Mouse (Mus musculus) liver, adult 2 months (tissue): ENCODE data around the gene Prcd. TPM values are rescaled to one million over a fixed set of nuclear protein-coding genes. Genes with fewer than 3 reads are reported as not detected.

ENCODE experiments used
- DNase-seq: peaks from one replicate; pipeline ENCODE4 v3.0.0-alpha.2; 2011; ENCODE audit warnings: low read depth, low spot score; ENCODE audit errors: extremely low read depth
- H3K27ac ChIP-seq: fragments of 200-500 bp; replicated peaks from 2 replicates; pipeline ENCODE4 v1.5.1; 2012; ENCODE audit warnings: low read depth, mild to moderate bottlenecking, control low read depth, inconsistent platforms, low read length; ENCODE audit not compliant: insufficient read depth
- H3K27me3 ChIP-seq: fragments of 200-500 bp; 2 replicates; pipeline ENCODE4 v1.6.1; 2012; ENCODE audit warnings: mild to moderate bottlenecking, moderate library complexity, low read length, inconsistent platforms; ENCODE audit not compliant: control insufficient read depth, insufficient read depth
- H3K36me3 ChIP-seq: fragments of 200-500 bp; 2 replicates; pipeline ENCODE4 v1.6.1; 2012; ENCODE audit warnings: low read length, inconsistent platforms; ENCODE audit not compliant: control insufficient read depth, insufficient read depth
- H3K4me1 ChIP-seq: fragments of 200-500 bp; 2 replicates; pipeline ENCODE4 v1.6.1; 2011; ENCODE audit warnings: low read length; ENCODE audit not compliant: control insufficient read depth, insufficient read depth
- H3K4me3 ChIP-seq: fragments of 200-500 bp; 2 replicates; pipeline ENCODE4 v1.5.1; 2011; ENCODE audit warnings: low read depth, mild to moderate bottlenecking, control low read depth, low read length, moderate library complexity; ENCODE audit not compliant: insufficient read depth
- H3K79me2 ChIP-seq: fragments of 200-500 bp; 2 replicates; pipeline ENCODE4 v1.6.1; 2012; ENCODE audit warnings: inconsistent platforms, mild to moderate bottlenecking, low read length, moderate library complexity; ENCODE audit not compliant: control insufficient read depth, insufficient read depth
- H3K9ac ChIP-seq: fragments of 200-500 bp; 2 replicates; pipeline ENCODE4 v1.6.1; 2012; ENCODE audit warnings: low read depth, mild to moderate bottlenecking, control low read depth, inconsistent platforms, low read length
- CTCF ChIP-seq: fragments of 200-500 bp; IDR thresholded peaks from 2 replicates; pipeline ENCODE4 v1.5.1; 2011; ENCODE audit warnings: low read depth, low read length, control low read depth
- POLR2A ChIP-seq: fragments of 200-500 bp; IDR thresholded peaks from 2 replicates; pipeline ENCODE4 v1.6.1; 2011; ENCODE audit warnings: low read length, control low read depth; ENCODE audit not compliant: insufficient read depth; ENCODE audit errors: extremely low read depth
- WGBS: fragments of 180-500 bp; shearing (Covaris S2); methylation state at CpG from one replicate; pipeline ENCODE4 v1.1.7; 2018; 5-methylcytosine and 5-hydroxymethylcytosine counted together
- polyA plus RNA-seq: library from polyadenylated mRNA; depleted of rRNA; stranded (reverse); fragments of >200 nt; gene quantifications from 2 replicates; pipeline ENCODE4 v1.2.3, GENCODE M21; 2012
- total RNA-seq: library from RNA; depleted of rRNA; stranded (reverse); fragments of >200 nt; gene quantifications from 2 replicates; pipeline ENCODE4 v1.2.3, GENCODE M21; 2014

Gene Prcd
- total and polyA plus RNA-seq, 2 experiments: not detected

GRCm38 (mm10) chr11:116646771-116647170, 6.6 kb upstream of the Prcd start:
- WGBS: 89% methylated on average over 7 of the region's 7 CpGs
- Histone ChIP-seq H3K27me3 (no peaks in the 10 kb centered on the region), H3K4me1 (no peaks in the 10 kb centered on the region), H3K36me3 (no peaks in the 10 kb centered on the region), H3K4me3 (no peak overlapping the region), H3K79me2 (no peaks in the 10 kb centered on the region), H3K27ac (peak overlapping the region; percentile 57), H3K9ac (no peak overlapping the region)
- DNase-seq: no peak
- no peak for TF ChIP-seq CTCF
- TF ChIP-seq POLR2A: no peak

DNA sequence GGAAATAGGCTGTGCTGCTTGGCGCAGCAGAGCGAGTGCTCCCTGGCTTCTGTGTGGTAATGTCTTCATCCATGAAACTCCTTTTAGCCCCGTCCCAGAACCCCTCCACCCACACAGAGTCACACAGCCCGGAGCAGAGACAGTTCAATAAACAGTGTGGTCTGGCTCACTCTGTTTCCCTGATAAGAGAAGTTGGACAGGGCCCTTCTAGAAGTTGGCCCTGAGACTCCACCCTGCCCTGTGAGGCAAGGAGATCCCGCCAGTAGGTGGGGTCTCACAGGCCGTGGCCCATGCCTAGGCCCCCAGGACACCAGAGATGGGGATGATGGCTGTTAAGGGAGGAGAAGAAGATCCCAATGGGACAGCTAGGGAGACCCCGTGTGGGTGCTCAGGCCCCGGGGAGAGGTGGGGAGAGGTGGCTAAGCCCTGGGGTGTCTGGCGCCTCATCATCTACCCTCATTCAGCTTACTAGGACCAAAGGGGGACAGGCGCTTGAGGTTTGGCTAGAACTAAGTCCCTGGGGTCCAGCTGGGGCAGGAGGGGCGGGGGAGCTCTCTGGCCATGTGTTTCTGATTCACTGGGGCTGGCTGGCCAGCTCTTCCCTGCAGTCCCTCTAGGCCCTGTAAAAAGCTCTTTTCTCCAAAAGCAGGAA, 5.9 kb upstream of the Prcd start:
- 69% methylated on average over 11 of the region's 11 CpGs for WGBS
- H3K4me3 ChIP-seq: no peak overlapping the region
- no peaks in the 10 kb centered on the region for H3K79me2 ChIP-seq
- H3K27me3 ChIP-seq: no peaks in the 10 kb centered on the region
- DNase-seq: peak; percentile 25
- peak overlapping the region; percentile 58 for H3K27ac ChIP-seq
- no peak for TF ChIP-seq CTCF
- no peak for TF ChIP-seq POLR2A
- H3K36me3 ChIP-seq: no peaks in the 10 kb centered on the region
- no peaks in the 10 kb centered on the region for H3K4me1 ChIP-seq
- H3K9ac ChIP-seq: no peak overlapping the region

DNA sequence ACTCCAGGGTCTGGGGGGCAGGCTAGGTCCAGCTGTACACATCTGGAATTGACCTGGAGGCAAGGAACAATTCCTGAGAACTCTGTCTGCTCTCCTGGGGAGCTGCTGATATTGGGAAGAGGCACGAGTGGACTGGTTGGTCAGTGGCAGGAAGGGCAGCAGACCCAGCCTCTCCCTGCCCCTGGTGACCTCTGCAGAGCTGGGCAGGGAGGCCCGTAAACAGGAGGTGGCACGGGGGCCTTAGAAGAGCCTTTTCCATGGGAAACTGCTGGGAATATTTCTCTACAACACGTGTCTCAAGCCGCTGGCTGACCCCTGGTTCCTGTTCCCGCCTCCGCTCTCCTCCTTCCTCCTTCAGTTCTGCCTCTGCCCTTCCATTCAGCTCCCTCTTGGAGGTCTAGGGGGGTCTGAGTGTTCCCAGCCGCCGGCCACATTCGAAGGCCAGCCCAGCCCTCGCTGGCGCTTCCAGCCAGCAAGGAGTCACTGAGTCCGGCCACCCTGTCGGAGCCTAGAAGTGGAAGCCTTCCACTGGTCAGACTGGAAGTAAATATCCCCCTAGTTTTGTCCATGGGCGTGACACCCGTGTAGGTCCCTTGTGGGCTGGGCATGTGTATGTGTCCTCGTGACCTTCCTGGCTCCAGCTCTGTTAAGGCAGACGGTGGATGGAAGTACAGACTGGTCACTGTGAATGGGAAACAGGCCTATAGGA, 5.0 kb upstream of the Prcd start:
- H3K79me2 ChIP-seq: no peaks in the 10 kb centered on the region
- no peaks in the 10 kb centered on the region for H3K4me1 ChIP-seq
- TF ChIP-seq CTCF: no peak
- no peak for TF ChIP-seq POLR2A
- WGBS: 61% methylated on average over 18 of the region's 18 CpGs
- peak; percentile 18 for DNase-seq
- H3K27me3 ChIP-seq: no peaks in the 10 kb centered on the region; the same call in 1 of the 2 replicates
- no peaks in the 10 kb centered on the region for H3K36me3 ChIP-seq
- H3K9ac ChIP-seq: no peak overlapping the region
- H3K4me3 ChIP-seq: no peak overlapping the region
- peak overlapping the region; percentile 71 for H3K27ac ChIP-seq

- H3K36me3 ChIP-seq: no peaks in the 10 kb centered on the region
- H3K27me3 ChIP-seq: peaks cover 4% of the 10 kb centered on the region; the same call in 1 of the 2 replicates
- H3K4me1 ChIP-seq: no peaks in the 10 kb centered on the region
- WGBS: 80% methylated on average over 10 of the region's 10 CpGs
- TF ChIP-seq CTCF: no peak
- TF ChIP-seq POLR2A: no peak
- no peak for DNase-seq
- peak overlapping the region; percentile 71 for H3K27ac ChIP-seq
- no peak overlapping the region for H3K9ac ChIP-seq
- no peak overlapping the region for H3K4me3 ChIP-seq
- no peaks in the 10 kb centered on the region for H3K79me2 ChIP-seq
Observed at GRCm38 (mm10) chr11:116648976-116649375, 4.4 kb upstream of the Prcd start.

GRCm38 (mm10) chr11:116649711-116650337, 3.5 kb upstream of the Prcd start:
- Histone ChIP-seq H3K36me3 (no peaks in the 10 kb centered on the region), H3K79me2 (no peaks in the 10 kb centered on the region), H3K4me1 (no peaks in the 10 kb centered on the region), H3K27me3 (peaks cover 10% of the 10 kb centered on the region; the same call in 1 of the 2 replicates), H3K4me3 (no peak overlapping the region), H3K27ac (no peak overlapping the region), H3K9ac (no peak overlapping the region)
- no peak for DNase-seq
- WGBS: 89% methylated on average over 13 of the region's 13 CpGs
- TF ChIP-seq CTCF (no peak), POLR2A (no peak)
